Mouse (Mus musculus) liver, embryonic 12.5 days (tissue): Measurements from ENCODE around the gene 1700025F22Rik. TPM values are rescaled to one million over a fixed set of nuclear protein-coding genes. Genes with fewer than 3 reads are reported as not detected.
"Not testable (repeated sequence)": the region's sequence is repeated elsewhere in the genome, so short reads cannot be mapped to it uniquely, and the experiment has no call there.

Source experiments
- ATAC-seq: fragments of 200-750 bp; cut with Nextera tagmentation; 2 replicates; pipeline ENCODE4 v1.8.0; 2017; ENCODE audit warnings: moderate number of reproducible peaks, mild to moderate bottlenecking, moderate library complexity
- H3K27ac ChIP-seq: fragments of 300-500 bp; sonication (generic); 2 replicates; pipeline ENCODE4 v1.5.1; 2016; ENCODE audit warnings: mild to moderate bottlenecking
- H3K27me3 ChIP-seq: fragments of 300-500 bp; sonication (generic); replicated peaks from 2 replicates; pipeline ENCODE4 v1.6.1; 2016; ENCODE audit warnings: mild to moderate bottlenecking, moderate library complexity
- H3K36me3 ChIP-seq: fragments of 300-500 bp; sonication (generic); 2 replicates; pipeline ENCODE4 v1.6.1; 2016; ENCODE audit warnings: mild to moderate bottlenecking, moderate library complexity
- H3K4me1 ChIP-seq: fragments of 300-500 bp; sonication (generic); 2 replicates; pipeline ENCODE4 v1.6.1; 2016
- H3K4me2 ChIP-seq: fragments of 300-500 bp; sonication (generic); 2 replicates; pipeline ENCODE4 v1.6.1; 2016; ENCODE audit warnings: mild to moderate bottlenecking, moderate library complexity
- H3K4me3 ChIP-seq: fragments of 300-500 bp; sonication (generic); 2 replicates; pipeline ENCODE4 v1.5.1; 2016; ENCODE audit warnings: mild to moderate bottlenecking, moderate library complexity
- H3K9ac ChIP-seq: fragments of 300-500 bp; sonication (generic); 2 replicates; pipeline ENCODE4 v1.6.1; 2016; ENCODE audit warnings: mild to moderate bottlenecking, moderate library complexity
- H3K9me3 ChIP-seq: fragments of 300-500 bp; sonication (generic); replicated peaks from 2 replicates; pipeline ENCODE4 v1.6.1; 2016; ENCODE audit warnings: mild to moderate bottlenecking, moderate library complexity
- WGBS: fragments of 180-500 bp; shearing (Covaris S2); methylation state at CpG from one replicate; pipeline ENCODE4 v1.1.7; 2016; ENCODE audit not compliant: insufficient replicate concordance; 5-methylcytosine and 5-hydroxymethylcytosine counted together
- polyA plus RNA-seq: library from polyadenylated mRNA; unstranded; fragments of >200 nt; fragmentation: Nextera tagmentation; extraction: Ambion mirVana; gene quantifications from 2 replicates; pipeline ENCODE4 v1.2.1, GENCODE M21; 2016

Gene 1700025F22Rik
- polyA plus RNA-seq, 1 experiment from 2014 or later = not detected

GRCm38 (mm10) chr19:11101880-11102279, 63.2 kb downstream of the 1700025F22Rik start:
- H3K4me2 ChIP-seq = no peak overlapping the region
- no peak for ATAC-seq
- no peaks in the 10 kb centered on the region for H3K36me3 ChIP-seq
- H3K27ac ChIP-seq = no peak overlapping the region
- H3K27me3 ChIP-seq = no peaks in the 10 kb centered on the region
- H3K9me3 ChIP-seq = no peaks in the 10 kb centered on the region
- WGBS = 43% methylated on average over 1 of the region's 1 CpGs
- no peaks in the 10 kb centered on the region for H3K4me1 ChIP-seq
- H3K4me3 ChIP-seq = no peak overlapping the region
- no peak overlapping the region for H3K9ac ChIP-seq

GRCm38 (mm10) chr19:11098401-11098800, 66.7 kb downstream of the 1700025F22Rik start:
- H3K27ac ChIP-seq = no peak overlapping the region
- ATAC-seq = no peak
- no peak overlapping the region for H3K4me3 ChIP-seq
- peaks cover 2% of the 10 kb centered on the region for H3K27me3 ChIP-seq
- H3K9me3 ChIP-seq = no peaks in the 10 kb centered on the region
- WGBS = 60% methylated on average over 3 of the region's 3 CpGs
- H3K4me2 ChIP-seq = no peak overlapping the region
- no peaks in the 10 kb centered on the region for H3K36me3 ChIP-seq
- no peak overlapping the region for H3K9ac ChIP-seq
- no peaks in the 10 kb centered on the region for H3K4me1 ChIP-seq

DNA sequence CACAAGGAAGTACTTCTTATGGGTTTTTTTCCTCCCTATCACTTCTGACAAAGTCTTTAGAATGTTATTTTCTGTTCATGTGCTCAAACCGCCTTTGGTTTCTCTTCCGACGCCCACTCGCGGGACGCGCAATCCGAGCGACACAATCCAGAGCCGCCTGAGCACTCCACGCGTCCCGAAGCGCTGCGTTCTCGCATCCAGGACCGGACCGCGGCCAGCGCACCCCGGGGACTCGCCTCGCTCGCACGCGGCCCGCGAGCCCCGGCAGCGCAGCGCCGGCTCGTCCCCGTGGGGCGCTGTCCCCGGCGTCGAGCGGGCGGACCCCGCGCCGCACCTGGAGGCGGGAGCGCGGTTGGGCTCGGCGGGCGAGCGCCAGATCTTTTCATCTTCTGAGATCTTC, 73.0 kb downstream of the 1700025F22Rik start:
- ATAC-seq, H3K9me3 ChIP-seq, H3K36me3 ChIP-seq, H3K4me1 ChIP-seq, H3K9ac ChIP-seq, H3K27ac ChIP-seq: not testable (repeated sequence)
- Histone ChIP-seq H3K4me2 (peak overlapping the region; percentile 48), H3K27me3 (peaks cover 11% of the 10 kb centered on the region), H3K4me3 (peak overlapping the region; percentile 37)
- WGBS = 4% methylated on average over 50 of the region's 50 CpGs

Other genes starting within 250 kb of the 1700025F22Rik start
- not detected in 2 replicates for gene Zp1, start 244.7 kb downstream of the 1700025F22Rik start, polyA plus RNA-seq
- gene Ptgdr2, start 228.2 kb downstream of the 1700025F22Rik start, polyA plus RNA-seq = 0.05 and 0.06 TPM in 2 replicates
- gene Ccdc86, start 216.1 kb downstream of the 1700025F22Rik start, polyA plus RNA-seq = 31.9 and 32.9 TPM in 2 replicates
- not detected in 2 replicates for gene Ms4a10, start 190.7 kb downstream of the 1700025F22Rik start, polyA plus RNA-seq
- not detected in 2 replicates for gene Ms4a15, start 172.1 kb downstream of the 1700025F22Rik start, polyA plus RNA-seq
- gene Ms4a18, start 147.3 kb downstream of the 1700025F22Rik start, polyA plus RNA-seq = not detected in 2 replicates
- gene Ms4a8a, start 84.2 kb downstream of the 1700025F22Rik start, polyA plus RNA-seq = not detected in 2 replicates
- not detected in 2 replicates for gene 1700017D01Rik, start 34.4 kb downstream of the 1700025F22Rik start, polyA plus RNA-seq
- not detected in 2 replicates for gene Ms4a13, start 31.4 kb upstream of the 1700025F22Rik start, polyA plus RNA-seq
- gene Ms4a12, start 67.1 kb upstream of the 1700025F22Rik start, polyA plus RNA-seq = not detected in 2 replicates
- gene Ms4a1, start 100.9 kb upstream of the 1700025F22Rik start, polyA plus RNA-seq = not detected in 2 replicates
- gene Ms4a5, start 118.6 kb upstream of the 1700025F22Rik start, polyA plus RNA-seq = not detected in 2 replicates
- not detected in 2 replicates for gene Ms4a14, start 149.1 kb upstream of the 1700025F22Rik start, polyA plus RNA-seq
- 0.48 and 1.7 TPM in 2 replicates for gene Ms4a7, start 170.8 kb upstream of the 1700025F22Rik start, polyA plus RNA-seq
- 1.3 and 1.4 TPM in 2 replicates for gene Ms4a4a, start 210.2 kb upstream of the 1700025F22Rik start, polyA plus RNA-seq
- 0.26 and 0.31 TPM in 2 replicates for gene Ms4a4c, start 239.4 kb upstream of the 1700025F22Rik start, polyA plus RNA-seq